Mouse (Mus musculus) liver, embryonic 12.5 days (tissue): Measurements from ENCODE around the gene Igf2bp2. TPM values are rescaled to one million over a fixed set of nuclear protein-coding genes. Genes with fewer than 3 reads are reported as not detected.

Experiments used
- polyA plus RNA-seq: library from polyadenylated mRNA; unstranded; fragments of >200 nt; fragmentation: Nextera tagmentation; extraction: Ambion mirVana; gene quantifications from 2 replicates; pipeline ENCODE4 v1.2.1, GENCODE M21; 2016

The Igf2bp2 gene
- polyA plus RNA-seq, 1 experiment from 2014 or later = 29.2 TPM

Other genes starting within 250 kb of the Igf2bp2 start
- gene Tmem41a, start 215.7 kb downstream of the Igf2bp2 start, polyA plus RNA-seq = 31.7 and 32.8 TPM in 2 replicates
- 1.0 and 1.4 TPM in 2 replicates for gene Liph, start 167.6 kb downstream of the Igf2bp2 start, polyA plus RNA-seq
- 55.9 and 59.5 TPM in 2 replicates for gene Senp2, start 153.8 kb downstream of the Igf2bp2 start, polyA plus RNA-seq
- 239 and 249 TPM in 2 replicates for gene Tra2b, start 102.7 kb upstream of the Igf2bp2 start, polyA plus RNA-seq